Mouse (Mus musculus) midbrain, postnatal 0 days (tissue): ENCODE results near the gene P2ry2. TPM values are rescaled to one million over a fixed set of nuclear protein-coding genes. Genes with fewer than 3 reads are reported as not detected.

Experiments used
- ATAC-seq: fragments of 200-750 bp; cut with Nextera tagmentation; 2 replicates; pipeline ENCODE4 v1.8.0; 2017; ENCODE audit warnings: moderate number of reproducible peaks, mild to moderate bottlenecking, moderate TSS enrichment, moderate library complexity; ENCODE audit not compliant: low FRiP score
- DNase-seq: peaks from one replicate; pipeline ENCODE4 v3.0.0-alpha.2; 2015; ENCODE audit warnings: low spot score
- H3K27ac ChIP-seq: fragments of 300-500 bp; sonication (generic); 2 replicates; pipeline ENCODE4 v1.5.1; 2014; ENCODE audit warnings: low read depth, mild to moderate bottlenecking, low read length, mixed read lengths
- H3K27me3 ChIP-seq: fragments of 300-500 bp; sonication (generic); 2 replicates; pipeline ENCODE4 v1.6.1; 2014; ENCODE audit warnings: low read length, control low read depth, mixed read lengths; ENCODE audit not compliant: insufficient read depth
- H3K36me3 ChIP-seq: fragments of 300-500 bp; sonication (generic); 2 replicates; pipeline ENCODE4 v1.6.1; 2014; ENCODE audit warnings: low read length, control low read depth, mixed read lengths; ENCODE audit not compliant: insufficient read depth
- H3K4me1 ChIP-seq: fragments of 300-500 bp; sonication (generic); 2 replicates; pipeline ENCODE4 v1.6.1; 2014; ENCODE audit warnings: mild to moderate bottlenecking, control low read depth, antibody characterized with exemption, low read length, mixed read lengths; ENCODE audit not compliant: insufficient read depth
- H3K4me2 ChIP-seq: fragments of 300-500 bp; sonication (generic); 2 replicates; pipeline ENCODE4 v1.6.1; 2014; ENCODE audit warnings: low read depth, mild to moderate bottlenecking, low read length, mixed read lengths; ENCODE audit not compliant: poor library complexity, severe bottlenecking
- H3K4me3 ChIP-seq: fragments of 300-500 bp; sonication (generic); 2 replicates; pipeline ENCODE4 v1.5.1; 2014; ENCODE audit warnings: low read depth, mild to moderate bottlenecking, low read length, moderate library complexity
- H3K9ac ChIP-seq: fragments of 300-500 bp; sonication (generic); replicated peaks from 2 replicates; pipeline ENCODE4 v1.6.1; 2014; ENCODE audit warnings: mild to moderate bottlenecking, low read length, moderate library complexity, mixed read lengths; ENCODE audit not compliant: poor library complexity, severe bottlenecking
- H3K9me3 ChIP-seq: fragments of 300-500 bp; sonication (generic); 2 replicates; pipeline ENCODE4 v1.6.1; 2016; ENCODE audit warnings: low read length, control low read depth
- CTCF ChIP-seq: IDR thresholded peaks from 2 replicates; pipeline ENCODE4 v1.5.1; 2016; ENCODE audit warnings: antibody characterized with exemption, mild to moderate bottlenecking
- WGBS: fragments of 180-500 bp; shearing (Covaris S2); extraction: QIAGEN DNeasy Blood & Tissue Kit; methylation state at CpG from one replicate; pipeline ENCODE4 v1.1.7; 2014; 5-methylcytosine and 5-hydroxymethylcytosine counted together
- polyA plus RNA-seq: library from polyadenylated mRNA; unstranded; fragments of >200 nt; fragmentation: Nextera tagmentation; extraction: Ambion mirVana; gene quantifications from 2 replicates; pipeline ENCODE4 v1.2.1, GENCODE M21; 2015
- total RNA-seq: library from RNA; depleted of rRNA; stranded (reverse); fragments of >200 nt; gene quantifications from 2 replicates; pipeline ENCODE4 v1.2.3, GENCODE M21; 2014

P2ry2 gene
- total and polyA plus RNA-seq, 2 experiments from 2014 or later = 0.16 to 0.44 TPM

- no peak for TF ChIP-seq CTCF
- H3K9ac ChIP-seq = no peak overlapping the region
- peaks cover under 1% of the 10 kb centered on the region for H3K4me1 ChIP-seq
- ATAC-seq = no peak
- H3K36me3 ChIP-seq = no peaks in the 10 kb centered on the region
- 54% methylated on average over 7 of the region's 7 CpGs for WGBS
- H3K4me2 ChIP-seq = no peak overlapping the region
- peak; percentile 58 for DNase-seq
- H3K27ac ChIP-seq = no peak overlapping the region
- H3K4me3 ChIP-seq = no peak overlapping the region
- no peaks in the 10 kb centered on the region for H3K9me3 ChIP-seq
- peaks cover 13% of the 10 kb centered on the region; the same call in 1 of the 2 replicates for H3K27me3 ChIP-seq
Measured at GRCm38 (mm10) chr7:101017021-101017461, 4.4 kb upstream of the P2ry2 start.

DNA sequence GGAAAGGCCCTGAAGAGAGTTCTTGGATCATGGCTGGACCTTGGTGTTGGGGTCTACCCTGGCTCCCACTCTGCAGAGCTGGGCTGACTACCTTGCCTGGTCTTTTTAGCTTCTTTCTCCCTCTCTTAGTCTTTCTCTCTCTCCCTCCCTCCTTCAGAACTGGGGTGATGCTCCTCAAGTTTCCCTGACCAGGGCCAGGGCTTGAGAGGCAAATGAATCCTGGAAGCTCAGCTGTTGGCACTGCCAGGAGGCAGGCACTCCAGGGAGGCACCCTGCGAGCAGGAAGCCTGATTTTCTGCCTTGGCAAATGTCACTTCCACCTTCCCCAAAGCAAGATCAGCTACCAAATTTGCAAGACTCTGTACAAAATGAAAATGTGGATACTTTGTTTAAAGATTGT is 2.3 kb upstream of the P2ry2 start:
- peaks cover 4% of the 10 kb centered on the region for H3K4me1 ChIP-seq
- WGBS = 65% methylated on average over 1 of the region's 1 CpGs
- no peak for TF ChIP-seq CTCF
- H3K36me3 ChIP-seq = no peaks in the 10 kb centered on the region
- no peak overlapping the region for H3K9ac ChIP-seq
- no peak overlapping the region for H3K4me2 ChIP-seq
- no peak overlapping the region for H3K27ac ChIP-seq
- peaks cover 30% of the 10 kb centered on the region for H3K27me3 ChIP-seq
- H3K9me3 ChIP-seq = no peaks in the 10 kb centered on the region
- no peak overlapping the region for H3K4me3 ChIP-seq
- DNase-seq = no peak
- ATAC-seq = no peak

GRCm38 (mm10) chr7:101014041-101014440 is 1.4 kb upstream of the P2ry2 start:
- no peak for ATAC-seq

GRCm38 (mm10) chr7:101011681-101012367 is 842 bp downstream of the P2ry2 start:
- Histone ChIP-seq H3K27ac (no peak overlapping the region), H3K9ac (peak overlapping the region; percentile 42), H3K4me3 (peak overlapping the region; percentile 47), H3K36me3 (no peaks in the 10 kb centered on the region), H3K4me1 (peaks cover 4% of the 10 kb centered on the region), H3K27me3 (peaks cover 38% of the 10 kb centered on the region), H3K4me2 (peak overlapping the region; percentile 99), H3K9me3 (no peaks in the 10 kb centered on the region)
- WGBS = under 1% methylated on average over 43 of the region's 53 CpGs
- peak; percentile 68; the same call in 1 of the 2 replicates for ATAC-seq
- no peak for DNase-seq
- TF ChIP-seq CTCF = no peak

More at GRCm38 (mm10) chr7:101014041-101014440, 1.4 kb upstream of the P2ry2 start:
- H3K4me2 ChIP-seq = no peak overlapping the region
- H3K27me3 ChIP-seq = peaks cover 38% of the 10 kb centered on the region
- no peak for TF ChIP-seq CTCF
- H3K4me1 ChIP-seq = peaks cover 4% of the 10 kb centered on the region
- H3K9ac ChIP-seq = no peak overlapping the region
- no peak overlapping the region for H3K4me3 ChIP-seq
- H3K36me3 ChIP-seq = no peaks in the 10 kb centered on the region
- no peak overlapping the region for H3K27ac ChIP-seq
- WGBS = 34% methylated on average over 9 of the region's 9 CpGs
- DNase-seq = no peak
- no peaks in the 10 kb centered on the region for H3K9me3 ChIP-seq

DNA sequence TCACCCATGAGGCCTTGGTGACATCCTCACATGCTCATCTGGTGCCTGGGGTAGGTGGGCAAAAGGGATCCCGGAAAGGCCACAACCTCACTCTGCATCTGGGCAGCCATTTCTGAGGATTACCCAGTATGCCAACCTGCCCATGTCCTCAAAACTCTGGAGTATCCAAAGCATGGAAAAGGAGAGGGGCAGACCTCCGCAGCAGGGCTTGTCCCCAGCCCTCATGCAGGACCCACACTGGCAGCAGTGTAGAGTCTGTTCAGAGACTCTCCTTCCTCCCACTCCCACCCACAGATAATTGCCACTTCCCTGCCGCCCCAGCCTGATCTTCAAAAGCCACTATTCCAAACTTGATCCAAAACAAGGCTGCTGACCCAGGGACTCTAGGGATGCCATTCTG is 1.9 kb downstream of the P2ry2 start:
- Histone ChIP-seq H3K4me3 (no peak overlapping the region), H3K9ac (no peak overlapping the region), H3K4me2 (no peak overlapping the region), H3K4me1 (peaks cover 4% of the 10 kb centered on the region), H3K27me3 (peaks cover 38% of the 10 kb centered on the region), H3K27ac (no peak overlapping the region), H3K9me3 (no peaks in the 10 kb centered on the region), H3K36me3 (no peaks in the 10 kb centered on the region)
- TF ChIP-seq CTCF = no peak
- DNase-seq = no peak
- ATAC-seq = no peak
- WGBS = 76% methylated on average over 3 of the region's 3 CpGs

DNA sequence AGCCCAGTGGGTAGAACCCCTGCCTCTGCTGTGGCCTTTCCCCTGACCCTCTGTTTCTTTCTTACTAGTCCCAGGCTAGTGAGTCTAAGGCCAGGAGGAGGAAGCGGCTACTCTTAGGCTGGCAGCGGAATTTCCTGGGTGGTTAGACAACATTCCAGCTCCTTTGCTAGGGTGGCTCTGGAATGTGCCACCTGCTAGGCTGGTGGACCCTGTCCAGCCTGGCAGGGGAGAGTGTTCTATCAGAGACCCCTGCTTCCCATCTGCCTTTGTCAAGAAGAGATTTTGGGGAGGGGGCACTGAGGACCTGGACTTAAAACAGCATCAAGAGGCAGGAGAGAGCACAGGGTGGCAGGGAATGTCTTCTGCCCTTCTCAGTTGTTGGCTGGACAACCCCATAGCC is 6.5 kb downstream of the P2ry2 start:
- H3K36me3 ChIP-seq = no peaks in the 10 kb centered on the region
- no peak overlapping the region for H3K27ac ChIP-seq
- WGBS = 75% methylated on average over 2 of the region's 2 CpGs
- no peak overlapping the region for H3K4me2 ChIP-seq
- DNase-seq (no peak), ATAC-seq (no peak)
- no peak overlapping the region for H3K9ac ChIP-seq
- no peaks in the 10 kb centered on the region for H3K9me3 ChIP-seq
- H3K4me1 ChIP-seq = no peaks in the 10 kb centered on the region
- H3K4me3 ChIP-seq = no peak overlapping the region
- TF ChIP-seq CTCF = no peak
- H3K27me3 ChIP-seq = peaks cover 19% of the 10 kb centered on the region
